Mouse (Mus musculus) CH12.LX (cell line): ENCODE results near the gene Narf. TPM values are rescaled to one million over a fixed set of nuclear protein-coding genes. Genes with fewer than 3 reads are reported as not detected.

ENCODE experiments used
- DNase-seq: peaks from one replicate; pipeline ENCODE4 v3.0.0-alpha.2; 2013; ENCODE audit errors: extremely low read depth
- H3K27ac ChIP-seq: 2 replicates; pipeline ENCODE4 v1.5.1; 2012; ENCODE audit warnings: low read depth, mild to moderate bottlenecking, control low read depth, moderate library complexity; ENCODE audit not compliant: insufficient read depth
- H3K27me3 ChIP-seq: replicated peaks from 2 replicates; pipeline ENCODE3; 2012; ENCODE audit warnings: inconsistent platforms
- H3K36me3 ChIP-seq, 2 experiments: replicated peaks in 1 of 2; 2 replicates each; pipeline versions ENCODE3 to v1.6.1; 2012; ENCODE audit warnings: inconsistent platforms in 1 of 2, low read length in 1 of 2, mild to moderate bottlenecking in 1 of 2, mixed read lengths in 1 of 2, moderate library complexity in 1 of 2; ENCODE audit not compliant: control insufficient read depth in 1 of 2, insufficient read depth in 1 of 2
- H3K4me1 ChIP-seq, 2 experiments: 2 replicates each; pipeline ENCODE4 v1.6.1; 2012; ENCODE audit warnings: inconsistent platforms in 1 of 2, moderate library complexity in 1 of 2; ENCODE audit not compliant: insufficient read depth in 2 of 2, control insufficient read depth in 1 of 2
- H3K4me2 ChIP-seq: 2 replicates; pipeline ENCODE4 v1.6.1; 2012; ENCODE audit warnings: low read depth, mild to moderate bottlenecking, control low read depth; ENCODE audit not compliant: poor library complexity, insufficient read depth, severe bottlenecking
- H3K4me3 ChIP-seq, 3 experiments: fragments of 150-350 bp in 1 of 3; sonication (generic) in 1 of 3; replicated peaks in 1 of 3; 2 replicates each; pipeline versions ENCODE3 to v1.5.1; 2011 to 2012; ENCODE audit warnings: low read depth in 2 of 3, low read length in 2 of 3, mild to moderate bottlenecking in 2 of 3, moderate library complexity in 2 of 3, control low read depth in 1 of 3, improper control_type of control experiment in 1 of 3, inconsistent platforms in 1 of 3, mixed read lengths in 1 of 3; ENCODE audit not compliant: poor library complexity in 1 of 3
- H3K79me2 ChIP-seq: replicated peaks from 2 replicates; pipeline ENCODE4 v1.6.1; 2012; ENCODE audit warnings: mild to moderate bottlenecking, moderate library complexity; ENCODE audit not compliant: control insufficient read depth, poor library complexity, insufficient read depth, severe bottlenecking; ENCODE audit errors: extremely low read depth
- H3K9ac ChIP-seq: 2 replicates; pipeline ENCODE4 v1.6.1; 2012; ENCODE audit warnings: low read depth, mild to moderate bottlenecking, control low read depth, moderate library complexity; ENCODE audit not compliant: insufficient read depth
- H3K9me3 ChIP-seq: replicated peaks from 2 replicates; pipeline ENCODE3; 2012; ENCODE audit warnings: low read length, inconsistent platforms, mixed read lengths
- BHLHE40 ChIP-seq: IDR thresholded peaks from 2 replicates; pipeline ENCODE4 v1.6.1; 2011; ENCODE audit warnings: mild to moderate bottlenecking, low read depth, low read length, improper control_type of control experiment
- CHD1 ChIP-seq: IDR thresholded peaks from 2 replicates; pipeline ENCODE4 v1.6.1; 2012; ENCODE audit warnings: low read depth, low read length, improper control_type of control experiment, inconsistent platforms
- CTCF ChIP-seq, 2 experiments: IDR thresholded peaks in 1 of 2; conservative IDR thresholded peaks in 1 of 2; 2 replicates each; pipeline ENCODE4 v1.5.1; 2011 to 2012; ENCODE audit warnings: low read depth in 2 of 2, low read length in 2 of 2, improper control_type of control experiment in 1 of 2, inconsistent platforms in 1 of 2, mild to moderate bottlenecking in 1 of 2, moderate library complexity in 1 of 2
- ELF1 ChIP-seq: IDR thresholded peaks from 2 replicates; pipeline ENCODE4 v1.6.1; 2014; ENCODE audit warnings: low read depth, mild to moderate bottlenecking, inconsistent platforms, low read length, improper control_type of control experiment
- EP300 ChIP-seq: IDR thresholded peaks from 2 replicates; pipeline ENCODE4 v1.6.1; 2011; ENCODE audit warnings: low read length, improper control_type of control experiment
- IRF4 ChIP-seq: IDR thresholded peaks from 2 replicates; pipeline ENCODE4 v1.6.1; 2014; ENCODE audit warnings: low read depth, mild to moderate bottlenecking, inconsistent platforms, low read length, improper control_type of control experiment
- MAX ChIP-seq: IDR thresholded peaks from 2 replicates; pipeline ENCODE4 v1.6.1; 2011; ENCODE audit warnings: low read length, improper control_type of control experiment
- MYC ChIP-seq: IDR thresholded peaks from 2 replicates; pipeline ENCODE4 v1.6.1; 2011; ENCODE audit warnings: low read depth, mild to moderate bottlenecking, improper control_type of control experiment, low read length
- NRF1 ChIP-seq: IDR thresholded peaks from 2 replicates; pipeline ENCODE4 v1.6.1; 2014; ENCODE audit warnings: low read depth, mild to moderate bottlenecking, inconsistent platforms, low read length, improper control_type of control experiment, moderate library complexity
- RAD21 ChIP-seq: IDR thresholded peaks from 2 replicates; pipeline ENCODE4 v1.6.1; 2011; ENCODE audit warnings: low read depth, mild to moderate bottlenecking, low read length, improper control_type of control experiment, moderate library complexity
- SMC3 ChIP-seq: IDR thresholded peaks from 2 replicates; pipeline ENCODE4 v1.6.1; 2011; ENCODE audit warnings: low read depth, low read length, improper control_type of control experiment
- USF1 ChIP-seq: IDR thresholded peaks from 2 replicates; pipeline ENCODE4 v1.6.1; 2014; ENCODE audit warnings: low read depth, mild to moderate bottlenecking, inconsistent platforms, low read length, improper control_type of control experiment
- USF2 ChIP-seq: conservative IDR thresholded peaks from 2 replicates; pipeline ENCODE4 v1.6.1; 2011; ENCODE audit warnings: low read depth, low read length, improper control_type of control experiment
- ZC3H11A ChIP-seq: IDR thresholded peaks from 2 replicates; pipeline ENCODE4 v1.6.1; 2012; ENCODE audit warnings: low read depth, mild to moderate bottlenecking, inconsistent platforms, low read length, improper control_type of control experiment
- dilution Hi-C: fragments of 300-500 bp; cut with MboI; formaldehyde crosslinking; loops from 2 replicates; pipeline ENCODE4 v1.14.3; 2020; ENCODE audit warnings: low sequenced_read_pairs; ENCODE audit not compliant: extremely low pct_unique_long_range_greater_than_20kb, extremely low pct_ligation_motif_present
- in situ Hi-C: fragments of 300-500 bp; cut with MboI; formaldehyde crosslinking; loops from 3 replicates; pipeline ENCODE4 v1.14.3; 2019; ENCODE audit warnings: low sequenced_read_pairs, low pct_ligation_motif_present, low pct_unique_long_range_greater_than_20kb, mixed read lengths
- polyA plus RNA-seq: library from polyadenylated mRNA; unstranded; fragments of >175 nt; gene quantifications from 2 replicates; pipeline ENCODE4 v1.2.1, GENCODE M21; 2012; ENCODE audit warnings: low read depth; ENCODE audit not compliant: insufficient read length
- total RNA-seq, 2 experiments: library from RNA; depleted of rRNA; stranded (reverse); fragments of 300-350 nt in 1 of 2; fragments of >200 nt in 1 of 2; gene quantifications; 2 replicates each; pipeline ENCODE4 v1.2.3; 2012 to 2014

Narf gene
- total and polyA plus RNA-seq, 3 experiments, result 11.7 to 29.9 (median 26.2) TPM

DNA sequence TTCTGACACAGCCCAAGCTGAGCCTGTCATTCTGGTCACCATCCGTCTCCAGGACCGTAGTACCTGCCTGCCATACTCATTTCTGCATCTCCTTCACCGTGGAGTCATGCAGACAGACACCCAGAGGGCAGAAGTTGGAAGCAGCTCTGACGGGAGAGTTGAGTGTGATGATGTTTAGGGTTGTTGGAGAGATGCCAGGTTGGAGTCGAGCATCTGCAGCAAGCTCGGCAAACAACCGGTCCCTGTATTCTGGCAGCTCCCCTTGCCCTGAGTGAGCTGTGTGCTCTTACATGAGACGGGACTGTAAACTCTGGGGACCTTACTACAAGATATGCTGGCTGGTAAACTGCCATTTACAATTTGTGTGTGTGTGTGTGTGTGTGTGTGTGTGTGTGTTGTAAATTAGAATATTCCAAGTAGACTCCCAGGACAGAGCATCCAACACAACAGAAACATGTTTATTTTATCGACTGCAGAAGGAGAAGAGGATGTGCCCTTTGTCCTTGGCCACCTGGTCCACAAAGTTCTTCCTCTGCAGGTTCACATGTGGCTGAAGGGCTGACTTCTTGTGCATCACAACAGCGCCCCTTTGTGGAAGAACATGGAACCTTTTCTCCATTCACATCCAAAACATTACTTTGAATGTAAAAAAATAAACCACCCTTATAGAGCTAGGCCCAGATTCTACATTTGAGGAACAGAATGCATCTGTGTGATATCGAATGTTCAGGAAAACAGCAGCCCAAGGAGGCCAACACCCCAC is 35.4 kb upstream of the Narf start:
- Histone ChIP-seq H3K4me1 (peaks cover 4 to 19% of the 10 kb centered on the region in 2 experiments), H3K9ac (no peak overlapping the region), H3K36me3 (peaks cover 0 to 4% of the 10 kb centered on the region in 2 experiments), H3K4me3 (no peak overlapping the region), H3K4me2 (no peak overlapping the region), H3K79me2 (no peaks in the 10 kb centered on the region), H3K9me3 (no peaks in the 10 kb centered on the region)
- in situ Hi-C loops, result loop anchor here (5.0 kb wide), 1 partner anchor 139 kb away; the partner anchor contains the start of gene Sectm1b
- TF ChIP-seq CTCF (conservative IDR thresholded peaks at IDR 0.05 in 1 of 2, IDR thresholded peaks at IDR 0.05 in 1 of 2; ENCODE audit: low read depth in 2 of 2, low read length in 2 of 2), result peak; percentile 50 to 85
- peak; percentile 63 for TF ChIP-seq SMC3
- no peak for TF ChIP-seq CHD1
- peak; percentile 83 for TF ChIP-seq RAD21
- TF ChIP-seq IRF4, result peak; percentile 26; the same call in 1 of the 2 replicates
- no peak for TF ChIP-seq ZC3H11A
- peak; percentile 79 for TF ChIP-seq MYC
- TF ChIP-seq ELF1, result no peak
- TF ChIP-seq NRF1, result no peak
- TF ChIP-seq, all 38 proteins: peak for 5
- peak; percentile 72 for DNase-seq
- dilution Hi-C loops, result no loop called here
- H3K27ac ChIP-seq, result no peak overlapping the region
- H3K27me3 ChIP-seq, result no peaks in the 10 kb centered on the region

DNA sequence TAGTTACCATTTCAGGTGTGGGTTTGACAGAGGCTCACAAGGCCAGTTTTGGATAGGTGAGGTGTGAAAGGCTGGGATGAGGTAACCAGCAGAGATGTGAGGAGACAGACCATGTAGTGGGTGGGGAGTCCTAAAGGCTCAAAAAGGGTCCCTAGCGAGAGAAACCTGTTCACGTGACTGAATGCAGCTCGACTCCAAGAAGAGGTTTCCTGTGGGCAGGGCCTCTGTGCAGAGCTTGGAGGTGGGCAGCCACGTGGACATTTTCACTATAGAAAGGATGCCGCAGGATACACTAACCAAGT is 33.2 kb upstream of the Narf start:
- Histone ChIP-seq H3K9me3 (no peaks in the 10 kb centered on the region), H3K27ac (no peak overlapping the region), H3K4me1 (peaks cover 4 to 19% of the 10 kb centered on the region in 2 experiments), H3K9ac (no peak overlapping the region), H3K4me2 (peak overlapping the region; percentile 38), H3K79me2 (no peaks in the 10 kb centered on the region), H3K36me3 (peaks cover 0 to 19% of the 10 kb centered on the region in 2 experiments), H3K27me3 (no peaks in the 10 kb centered on the region), H3K4me3 (peak overlapping the region; percentile 39 to 89 (median 75))
- dilution Hi-C loops, result no loop called here
- in situ Hi-C loops, result loop anchor here (5.0 kb wide), 1 partner anchor 142 kb away; the partner anchor contains the start of gene Sectm1b
- no peak for DNase-seq
- TF ChIP-seq NRF1 (no peak), BHLHE40 (peak; percentile 88), USF2 (peak; percentile 64), USF1 (peak; percentile 71), MAX (peak; percentile 92), EP300 (no peak), MYC (peak; percentile 92)
